ENCODE assay signal across 8 mouse cellular contexts in the genomic region with DNA sequence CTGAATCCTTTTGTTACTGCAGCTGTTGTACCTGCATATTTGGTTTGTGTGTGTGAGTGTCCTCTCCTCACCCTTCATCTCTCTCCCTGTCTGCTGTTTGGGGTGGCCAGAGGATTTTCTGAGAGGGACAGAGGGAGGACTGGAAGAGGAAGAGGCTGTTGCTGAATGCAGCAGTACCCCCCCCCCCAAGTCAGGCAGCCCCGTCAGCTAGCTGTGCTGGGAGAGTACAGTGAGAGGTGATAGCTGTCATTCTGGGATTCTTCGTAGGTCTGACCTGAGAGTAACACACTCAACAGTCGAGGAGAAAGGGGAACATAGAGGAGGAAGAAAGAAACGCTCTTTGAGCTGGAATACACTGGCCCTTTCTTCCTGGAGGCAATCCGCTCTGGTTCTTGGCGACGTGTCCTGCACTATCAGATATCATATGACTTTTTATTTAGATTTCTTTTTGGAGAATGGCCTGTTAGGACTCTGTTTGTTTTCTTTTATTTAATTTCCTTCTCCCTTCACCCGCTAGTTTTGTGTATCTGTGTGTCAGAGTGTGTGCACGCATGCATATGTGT.
DNase-seq lines count a peak whose midpoint lies in the region; ATAC-seq and TF ChIP-seq lines count a peak whose summit lies in the region.

No protein-coding gene starts in this region.

- no peak for TF ChIP-seq CTCF in heart, postnatal 0 days (IDR thresholded peaks at IDR 0.05; ENCODE audit: low read depth)

- H3K27me3 ChIP-seq in kidney, embryonic 14.5 days (ENCODE audit: control insufficient read depth, insufficient read depth, low read length) = no peaks in the 10 kb centered on the region
- no peaks in the 10 kb centered on the region for H3K27me3 ChIP-seq in heart, postnatal 0 days (ENCODE audit: control insufficient read depth, insufficient read depth, low read length)
- H3K27me3 ChIP-seq in midbrain, embryonic 15.5 days (replicated peaks) = no peaks in the 10 kb centered on the region

- no peaks in the 10 kb centered on the region for H3K36me3 ChIP-seq in kidney, embryonic 14.5 days (ENCODE audit: control insufficient read depth, insufficient read depth, low read length)
- no peaks in the 10 kb centered on the region for H3K36me3 ChIP-seq in heart, postnatal 0 days (replicated peaks; ENCODE audit: control insufficient read depth, insufficient read depth, low read length)
- no peaks in the 10 kb centered on the region for H3K36me3 ChIP-seq in midbrain, embryonic 15.5 days (replicated peaks)

- 0 out of 2 replicates have a peak, but pooled peaks have one; percentile 10 for ATAC-seq in kidney, embryonic 14.5 days (ENCODE audit: low FRiP score, low TSS enrichment)
- ATAC-seq in common myeloid progenitor, adult 5-6 weeks (replicated peaks; ENCODE audit: low read depth, poor library complexity, severe bottlenecking) = peak; percentile 40
- ATAC-seq in heart, postnatal 0 days (ENCODE audit: insufficient read depth, low read depth) = peak; percentile 57
- ATAC-seq in midbrain, embryonic 15.5 days (replicated peaks) = no peak

- H3K4me3 ChIP-seq in kidney, embryonic 14.5 days (ENCODE audit: low read length) = no peak overlapping the region
- H3K4me3 ChIP-seq in heart, postnatal 0 days (ENCODE audit: low read depth, low read length) = peak overlapping the region; percentile 31
- H3K4me3 ChIP-seq in midbrain, embryonic 15.5 days = peak overlapping the region; percentile 49

- peak overlapping the region; percentile 78; the same call in 1 of the 2 replicates for H3K27ac ChIP-seq in kidney, embryonic 14.5 days (ENCODE audit: low read depth, low read length)
- H3K27ac ChIP-seq in heart, postnatal 0 days (ENCODE audit: low read depth) = peak overlapping the region; percentile 85
- H3K27ac ChIP-seq in midbrain, embryonic 15.5 days = peak overlapping the region; percentile 78

- H3K9me3 ChIP-seq in kidney, embryonic 14.5 days (ENCODE audit: control insufficient read depth, low read length) = no peaks in the 10 kb centered on the region
- H3K9me3 ChIP-seq in heart, postnatal 0 days (replicated peaks; ENCODE audit: control insufficient read depth, low read length) = no peaks in the 10 kb centered on the region
- no peaks in the 10 kb centered on the region for H3K9me3 ChIP-seq in midbrain, embryonic 15.5 days

- H3K9ac ChIP-seq in kidney, embryonic 14.5 days (ENCODE audit: low read depth, low read length) = peak overlapping the region; percentile 42; the same call in 1 of the 2 replicates
- H3K9ac ChIP-seq in heart, postnatal 0 days (replicated peaks; ENCODE audit: low read depth, low read length) = peak overlapping the region; percentile 50
- H3K9ac ChIP-seq in midbrain, embryonic 15.5 days = peak overlapping the region; percentile 49

- DNase-seq in kidney, adult 8-10 months = no peak
- DNase-seq in heart, postnatal 0 days (ENCODE audit: low spot score) = peak; percentile 62
- no peak for DNase-seq in T-cell, adult 2 months (ENCODE audit: low spot score)
- DNase-seq in left cerebral cortex, adult 8-10 months (ENCODE audit: low spot score in 2 of 2) = no peak
- DNase-seq in left cerebral cortex, adult 11 months (ENCODE audit: low spot score) = no peak

- H3K4me1 ChIP-seq in kidney, embryonic 14.5 days (ENCODE audit: control insufficient read depth, insufficient read depth, low read length) = peaks cover 7% of the 10 kb centered on the region; the same call in 1 of the 2 replicates
- H3K4me1 ChIP-seq in heart, postnatal 0 days (ENCODE audit: control insufficient read depth, insufficient read depth) = peaks cover 12% of the 10 kb centered on the region; the same call in 1 of the 2 replicates
- peaks cover 63% of the 10 kb centered on the region for H3K4me1 ChIP-seq in midbrain, embryonic 15.5 days

- peak overlapping the region; percentile 32 for H3K4me2 ChIP-seq in kidney, embryonic 14.5 days (replicated peaks; ENCODE audit: low read depth, low read length)
- peak overlapping the region; percentile 58 for H3K4me2 ChIP-seq in heart, postnatal 0 days (ENCODE audit: low read depth, low read length)
- H3K4me2 ChIP-seq in midbrain, embryonic 15.5 days = peak overlapping the region; percentile 60

- WGBS in kidney, embryonic 14.5 days = 25% methylated on average over 9 of the region's 9 CpGs
- 17% methylated on average over 9 of the region's 9 CpGs for WGBS in heart, postnatal 0 days
- 9% methylated on average over 9 of the region's 9 CpGs for WGBS in midbrain, embryonic 15.5 days

- no peak for TF ChIP-seq EP300 in heart, postnatal 0 days (IDR thresholded peaks at IDR 0.05; ENCODE audit: low read depth)
